Mouse (Mus musculus) G1E (cell line): Measurements from ENCODE around the gene Gns. TPM values are rescaled to one million over a fixed set of nuclear protein-coding genes. Genes with fewer than 3 reads are reported as not detected.

Experiments used
- ATAC-seq: 2 replicates; pipeline ENCODE4 v1.8.0; 2016; ENCODE audit warnings: mild to moderate bottlenecking; ENCODE audit not compliant: insufficient number of reproducible peaks, poor library complexity, low FRiP score, severe bottlenecking; ENCODE audit errors: extremely low read depth
- DNase-seq: peaks from one replicate; pipeline ENCODE4 v3.0.0; 2012; ENCODE audit warnings: low spot score
- H3K27me3 ChIP-seq: 2 replicates; pipeline ENCODE4 v1.6.1; 2012; ENCODE audit warnings: mild to moderate bottlenecking, low read length, inconsistent platforms; ENCODE audit not compliant: insufficient read depth
- H3K36me3 ChIP-seq: replicated peaks from 2 replicates; pipeline ENCODE3; 2012; ENCODE audit warnings: mild to moderate bottlenecking, inconsistent platforms
- H3K4me1 ChIP-seq: 2 replicates; pipeline ENCODE4 v1.6.1; 2012; ENCODE audit warnings: low read depth, low read length, inconsistent platforms, mixed read lengths; ENCODE audit not compliant: insufficient read depth
- H3K4me3 ChIP-seq: 2 replicates; pipeline ENCODE4 v1.5.1; 2012; ENCODE audit warnings: low read depth, mild to moderate bottlenecking, inconsistent platforms, low read length, moderate library complexity, mixed read lengths
- H3K9me3 ChIP-seq: replicated peaks from 2 replicates; pipeline ENCODE4 v1.6.1; 2012; ENCODE audit warnings: inconsistent platforms
- CTCF ChIP-seq: IDR thresholded peaks from 2 replicates; pipeline ENCODE4 v1.5.1; 2012; ENCODE audit warnings: low read depth, low read length, inconsistent platforms, mixed read lengths
- GATA1 ChIP-seq: IDR thresholded peaks from 2 replicates; pipeline ENCODE4 v1.6.1; 2012; ENCODE audit warnings: borderline replicate concordance, low read length, inconsistent platforms, mixed read lengths
- GATA2 ChIP-seq: IDR thresholded peaks from 2 replicates; pipeline ENCODE4 v1.6.1; 2012; ENCODE audit warnings: low read depth, low read length, inconsistent platforms, borderline replicate concordance
- POLR2AphosphoS5 ChIP-seq: IDR thresholded peaks from 2 replicates; pipeline ENCODE4 v1.6.1; 2012; ENCODE audit warnings: low read depth, low read length, inconsistent platforms; ENCODE audit not compliant: insufficient replicate concordance
- TAL1 ChIP-seq: conservative IDR thresholded peaks from 2 replicates; pipeline ENCODE4 v1.6.1; 2012; ENCODE audit warnings: low read depth, low read length, inconsistent platforms, mixed read lengths
- polyA plus RNA-seq: library from polyadenylated mRNA; stranded (reverse); fragments of >175 nt; gene quantifications from 2 replicates; pipeline ENCODE4 v1.2.3, GENCODE M21; 2012
- total RNA-seq, 2 experiments: library from RNA; stranded (forward) in 1 of 2; stranded (reverse) in 1 of 2; fragments of 200-1000 nt in 1 of 2; fragments of >200 nt in 1 of 2; fragmentation: Nextera tagmentation in 1 of 2; gene quantifications; 2 replicates each; pipeline ENCODE4 v1.2.3; 2014 to 2017

Gene Gns
- total and polyA plus RNA-seq, 3 experiments: 33.4 to 138 (median 134) TPM

GRCm38 (mm10) chr10:121349244-121349643 is 15.6 kb upstream of the Gns start:
- H3K36me3 ChIP-seq: no peaks in the 10 kb centered on the region
- ATAC-seq (no peak), DNase-seq (no peak)
- no peaks in the 10 kb centered on the region for H3K4me1 ChIP-seq
- H3K27me3 ChIP-seq: no peaks in the 10 kb centered on the region; the same call in 1 of the 2 replicates
- no peak overlapping the region for H3K4me3 ChIP-seq
- no peak for TF ChIP-seq CTCF
- no peak for TF ChIP-seq GATA1
- TF ChIP-seq TAL1: no peak
- TF ChIP-seq GATA2: no peak
- no peak for TF ChIP-seq POLR2AphosphoS5
- peaks cover 10% of the 10 kb centered on the region for H3K9me3 ChIP-seq

- ATAC-seq (no peak), DNase-seq (no peak)
- H3K36me3 ChIP-seq: no peaks in the 10 kb centered on the region
- no peaks in the 10 kb centered on the region; the same call in 1 of the 2 replicates for H3K27me3 ChIP-seq
- no peaks in the 10 kb centered on the region for H3K4me1 ChIP-seq
- TF ChIP-seq CTCF (no peak), TAL1 (no peak), GATA1 (no peak), GATA2 (no peak), POLR2AphosphoS5 (no peak)
- H3K4me3 ChIP-seq: no peak overlapping the region; the same call in 1 of the 2 replicates
- H3K9me3 ChIP-seq: peaks cover 10% of the 10 kb centered on the region
Measured at GRCm38 (mm10) chr10:121350357-121351065, 14.4 kb upstream of the Gns start.

- Histone ChIP-seq H3K36me3 (no peaks in the 10 kb centered on the region), H3K27me3 (no peaks in the 10 kb centered on the region; the same call in 1 of the 2 replicates), H3K9me3 (peaks cover 10% of the 10 kb centered on the region), H3K4me3 (no peak within 1 kb of the TSS; the same call in 1 of the 2 replicates), H3K4me1 (no peaks in the 10 kb centered on the region)
- ATAC-seq (no peak), DNase-seq (no peak)
- TF ChIP-seq CTCF: no peak
- TF ChIP-seq POLR2AphosphoS5: no peak
- no peak for TF ChIP-seq GATA1
- TF ChIP-seq TAL1: no peak
- TF ChIP-seq GATA2: no peak
Measured at GRCm38 (mm10) chr10:121351066-121351581, 13.8 kb upstream of the Gns start, which contains the start of gene Tbc1d30. Gene Tbc1d30, minus strand, starts transcription at chr10:121351278.

GRCm38 (mm10) chr10:121351692-121352290 is 13.1 kb upstream of the Gns start:
- H3K4me1 ChIP-seq: no peaks in the 10 kb centered on the region
- DNase-seq: no peak
- no peaks in the 10 kb centered on the region; the same call in 1 of the 2 replicates for H3K27me3 ChIP-seq
- H3K36me3 ChIP-seq: no peaks in the 10 kb centered on the region
- TF ChIP-seq TAL1: no peak
- no peak for TF ChIP-seq CTCF
- no peak for TF ChIP-seq GATA2
- no peak for TF ChIP-seq POLR2AphosphoS5
- no peak for TF ChIP-seq GATA1
- peaks cover 10% of the 10 kb centered on the region for H3K9me3 ChIP-seq
- ATAC-seq: no peak
- H3K4me3 ChIP-seq: no peak overlapping the region

GRCm38 (mm10) chr10:121360358-121360757 is 4.5 kb upstream of the Gns start:
- no peak for DNase-seq
- TF ChIP-seq GATA1 (no peak), POLR2AphosphoS5 (no peak), TAL1 (no peak), GATA2 (no peak), CTCF (no peak)

GRCm38 (mm10) chr10:121363201-121363600 is 1.7 kb upstream of the Gns start:
- peaks cover 6% of the 10 kb centered on the region for H3K27me3 ChIP-seq
- ATAC-seq (no peak), DNase-seq (no peak)
- TF ChIP-seq GATA2: no peak
- no peak for TF ChIP-seq POLR2AphosphoS5
- TF ChIP-seq CTCF: no peak
- TF ChIP-seq TAL1: no peak
- TF ChIP-seq GATA1: no peak
- peaks cover 44% of the 10 kb centered on the region for H3K4me1 ChIP-seq
- H3K9me3 ChIP-seq: no peaks in the 10 kb centered on the region
- H3K36me3 ChIP-seq: peaks cover 16% of the 10 kb centered on the region
- H3K4me3 ChIP-seq: no peak overlapping the region

More at GRCm38 (mm10) chr10:121360358-121360757, 4.5 kb upstream of the Gns start:
- H3K27me3 ChIP-seq: peaks cover 6% of the 10 kb centered on the region
- no peak for ATAC-seq
- peaks cover 15% of the 10 kb centered on the region for H3K4me1 ChIP-seq
- no peaks in the 10 kb centered on the region for H3K36me3 ChIP-seq
- no peaks in the 10 kb centered on the region for H3K9me3 ChIP-seq
- no peak overlapping the region for H3K4me3 ChIP-seq
